Mouse (Mus musculus): ENCODE measurements around the gene Prr14l. TPM values are rescaled to one million over a fixed set of nuclear protein-coding genes. Genes with fewer than 3 reads are reported as not detected.
"Not testable (repeated sequence)": the region's sequence is repeated elsewhere in the genome, so short reads cannot be mapped to it uniquely, and the experiment has no call there.

Gene Prr14l
- total RNA-seq, 2 experiments from 2014 or later: 27.4 to 37.6 TPM

GRCm38 (mm10) chr5:32815396-32815795 is 38.7 kb downstream of the Prr14l start:
- ATAC-seq (replicated peaks; ENCODE audit: poor library complexity): no peak

- ATAC-seq (replicated peaks; ENCODE audit: poor library complexity): not testable (repeated sequence)
Observed at GRCm38 (mm10) chr5:32786454-32786853, 67.6 kb downstream of the Prr14l start.

GRCm38 (mm10) chr5:32785313-32785915 is 68.6 kb downstream of the Prr14l start, which contains the start of gene Pisd:
Gene Pisd, minus strand, starts transcription at chr5:32785646.
- peak; percentile 98 for ATAC-seq (replicated peaks; ENCODE audit: poor library complexity)

DNA sequence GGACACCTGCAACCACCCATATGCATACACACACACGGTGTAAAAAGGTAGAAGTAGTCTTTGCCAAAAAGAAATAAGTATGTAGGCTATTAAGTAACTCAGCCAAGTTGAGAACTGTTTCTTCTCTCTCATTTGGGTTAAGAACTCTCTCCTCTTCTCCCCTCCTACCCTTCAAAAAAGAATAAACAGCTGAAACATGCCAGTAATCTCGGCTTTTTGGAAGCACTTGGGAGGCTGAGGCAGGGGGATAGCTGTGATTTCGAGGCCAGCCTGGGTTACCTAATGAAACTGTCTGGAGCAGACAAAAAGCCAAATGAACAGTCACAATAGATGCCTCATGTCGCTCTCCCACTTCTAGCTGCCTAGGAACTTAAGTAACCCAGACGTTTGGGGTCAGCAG is 69.3 kb downstream of the Prr14l start:
- ATAC-seq (replicated peaks; ENCODE audit: poor library complexity): no peak

DNA sequence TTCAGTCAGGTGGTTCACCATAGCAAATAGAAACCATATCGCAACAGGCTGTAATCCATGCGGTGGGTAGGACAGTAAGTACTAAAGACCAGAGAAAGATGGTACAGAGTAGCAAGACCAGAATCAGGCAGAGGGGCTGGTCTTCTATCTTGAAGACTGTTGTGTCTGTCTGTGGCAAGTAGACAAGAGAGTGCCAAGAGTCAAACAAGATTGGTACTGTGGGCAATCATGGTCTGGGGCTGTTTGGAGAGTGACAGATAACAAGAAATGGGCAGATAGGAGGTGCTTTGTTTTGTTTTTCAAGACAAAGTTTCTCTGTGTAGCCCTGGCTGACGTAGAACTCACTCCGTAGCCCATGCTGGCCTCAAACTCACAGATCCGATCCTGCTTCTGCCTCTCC is 72.5 kb downstream of the Prr14l start:
- peak; percentile 62 for ATAC-seq (replicated peaks; ENCODE audit: poor library complexity)

DNA sequence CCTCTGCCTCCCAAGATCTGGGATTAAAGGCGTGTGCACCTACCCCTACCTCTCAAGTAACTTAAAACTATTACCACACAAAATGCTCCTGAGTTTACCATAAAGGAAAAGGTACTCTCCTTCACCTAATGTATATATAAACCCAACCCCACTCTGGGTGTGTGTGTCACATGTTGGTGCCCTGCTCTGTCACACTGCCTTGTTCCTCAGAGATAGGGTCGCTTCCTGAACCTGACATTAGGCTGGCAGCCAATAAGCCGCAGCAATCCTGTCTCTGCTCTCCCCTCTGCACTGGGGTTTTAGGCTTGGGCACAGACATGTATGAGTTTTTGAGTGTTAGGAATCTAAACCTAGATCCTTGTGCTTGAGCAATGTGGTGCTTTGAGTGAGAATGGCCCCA is 75.9 kb downstream of the Prr14l start:
- peak; percentile 56 for ATAC-seq (replicated peaks; ENCODE audit: poor library complexity)

DNA sequence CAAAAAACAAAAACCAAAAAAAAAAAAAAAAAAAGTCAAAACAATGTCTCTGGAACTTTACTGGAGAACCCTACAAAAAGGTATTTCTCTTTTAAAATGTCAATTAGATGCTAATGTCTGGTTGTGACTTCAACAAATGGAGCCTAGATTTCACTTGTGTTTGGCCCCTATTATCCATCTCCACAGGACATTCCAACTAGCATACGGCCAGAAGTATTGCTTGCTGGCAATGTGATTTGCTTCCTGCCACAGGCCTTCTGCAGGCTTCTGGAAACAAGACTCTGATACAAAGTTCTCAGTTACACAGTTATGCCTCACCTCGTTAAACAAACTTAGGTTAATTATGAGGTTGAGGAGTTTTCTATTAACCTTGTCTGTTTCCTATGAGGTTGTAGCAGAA is 81.7 kb downstream of the Prr14l start:
- no peak for ATAC-seq (replicated peaks; ENCODE audit: poor library complexity)

- ATAC-seq (replicated peaks; ENCODE audit: poor library complexity): no peak
Observed at GRCm38 (mm10) chr5:32767636-32768373, 86.3 kb downstream of the Prr14l start.

- ATAC-seq (replicated peaks; ENCODE audit: poor library complexity): no peak
Observed at GRCm38 (mm10) chr5:32767004-32767403, 87.1 kb downstream of the Prr14l start.

DNA sequence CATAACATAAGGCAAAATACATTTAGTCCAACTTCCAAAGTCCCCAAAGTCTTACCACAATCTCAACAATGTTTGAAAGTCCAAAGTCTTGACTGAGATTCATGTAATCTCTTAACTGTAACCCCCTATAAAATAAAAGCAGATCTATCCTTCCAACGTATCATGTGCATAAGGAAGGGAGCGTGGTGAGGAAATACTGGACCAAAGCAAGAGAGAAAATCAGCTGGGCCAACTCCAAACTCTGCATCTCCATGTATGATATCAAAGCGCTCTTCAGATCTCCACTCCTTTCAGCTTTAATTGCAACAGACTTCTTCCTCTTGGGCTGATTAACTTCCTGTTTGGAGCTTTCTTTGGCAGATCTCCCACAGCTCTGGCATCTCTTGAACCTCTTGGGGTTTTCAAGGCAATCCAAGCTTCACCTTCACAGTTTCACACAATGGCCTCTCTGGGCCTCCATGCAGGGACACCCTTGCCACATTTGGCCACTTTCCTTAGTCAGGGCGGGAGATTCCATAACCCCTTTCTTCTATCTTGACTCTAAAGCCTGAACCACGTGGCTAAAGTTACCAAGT is 92.4 kb downstream of the Prr14l start:
- ATAC-seq (replicated peaks; ENCODE audit: poor library complexity): peak; percentile 63

DNA sequence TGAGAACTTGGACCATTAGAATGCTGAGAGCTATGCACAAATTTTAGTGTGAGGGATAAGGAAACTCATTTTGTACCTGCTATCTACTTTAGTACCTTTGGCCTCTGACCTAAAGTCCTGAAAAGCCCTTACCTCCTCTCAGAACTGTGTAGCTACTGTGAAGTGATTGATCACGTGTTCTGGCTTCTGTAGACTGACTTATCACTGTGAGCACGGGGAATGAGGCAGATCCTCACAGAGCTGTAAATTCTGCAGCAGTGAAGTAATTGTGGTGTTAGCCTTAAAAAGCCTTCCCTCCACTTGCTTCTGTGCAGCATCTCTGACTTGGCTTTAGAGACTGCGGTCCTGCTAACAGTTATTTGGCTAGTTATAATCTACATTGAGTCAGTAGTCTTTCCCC is 93.3 kb downstream of the Prr14l start:
- no peak for ATAC-seq (replicated peaks; ENCODE audit: poor library complexity)

DNA sequence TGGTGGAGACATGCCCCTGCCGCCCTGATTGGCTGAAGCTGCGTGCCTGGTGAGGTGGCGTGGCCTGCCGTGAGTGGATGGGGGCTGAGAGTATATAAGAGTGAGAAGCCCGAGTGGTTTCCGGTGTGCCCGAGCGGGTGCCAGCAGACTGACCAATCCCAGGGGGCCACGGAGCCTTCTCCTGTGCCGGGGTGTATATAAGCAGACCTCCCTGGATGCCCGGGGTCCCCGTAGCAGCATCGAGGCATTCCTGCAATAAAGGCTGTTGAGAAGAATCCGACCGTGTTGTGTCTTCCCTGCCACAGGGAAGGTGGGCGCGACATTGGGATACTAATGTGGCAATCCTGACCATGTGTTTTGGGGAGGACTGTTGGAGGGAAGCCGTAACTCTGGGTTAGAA is 93.7 kb downstream of the Prr14l start:
- not testable (repeated sequence) for ATAC-seq (replicated peaks; ENCODE audit: poor library complexity)

- 0 out of 2 replicates have a peak, but pooled peaks have one; percentile 26 for ATAC-seq (replicated peaks; ENCODE audit: poor library complexity)
Observed at GRCm38 (mm10) chr5:32759662-32760061, 94.4 kb downstream of the Prr14l start.

GRCm38 (mm10) chr5:32756141-32756540 is 97.9 kb downstream of the Prr14l start:
- no peak for ATAC-seq (replicated peaks; ENCODE audit: poor library complexity)

GRCm38 (mm10) chr5:32751736-32752135 is 102.3 kb downstream of the Prr14l start:
- no peak for ATAC-seq (replicated peaks; ENCODE audit: poor library complexity)

DNA sequence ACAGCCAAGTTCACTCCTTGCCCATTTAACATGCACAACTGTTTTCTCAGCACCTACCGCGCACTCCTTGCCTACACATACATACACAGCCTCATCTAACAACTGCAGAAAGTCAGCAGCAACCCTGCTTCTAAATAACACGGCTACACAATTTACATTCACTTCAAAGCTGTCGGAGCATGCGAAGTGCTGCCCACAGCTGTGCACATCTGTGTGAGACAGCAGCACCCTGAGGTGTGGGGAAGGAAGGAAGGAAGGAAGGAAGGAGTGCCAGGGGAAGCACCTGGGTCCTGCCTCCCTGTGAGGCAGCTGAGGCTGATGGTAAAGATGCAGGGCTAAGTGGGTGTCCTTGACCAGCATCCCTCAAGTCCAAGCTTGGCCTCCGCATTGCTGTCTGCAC is 105.1 kb downstream of the Prr14l start:
- ATAC-seq (replicated peaks; ENCODE audit: poor library complexity): no peak

- peak; percentile 58 for ATAC-seq (replicated peaks; ENCODE audit: poor library complexity)
Observed at GRCm38 (mm10) chr5:32747650-32748375, 106.2 kb downstream of the Prr14l start.

GRCm38 (mm10) chr5:32745705-32746655 is 108.1 kb downstream of the Prr14l start:
- peak; percentile 79 for ATAC-seq (replicated peaks; ENCODE audit: poor library complexity)

DNA sequence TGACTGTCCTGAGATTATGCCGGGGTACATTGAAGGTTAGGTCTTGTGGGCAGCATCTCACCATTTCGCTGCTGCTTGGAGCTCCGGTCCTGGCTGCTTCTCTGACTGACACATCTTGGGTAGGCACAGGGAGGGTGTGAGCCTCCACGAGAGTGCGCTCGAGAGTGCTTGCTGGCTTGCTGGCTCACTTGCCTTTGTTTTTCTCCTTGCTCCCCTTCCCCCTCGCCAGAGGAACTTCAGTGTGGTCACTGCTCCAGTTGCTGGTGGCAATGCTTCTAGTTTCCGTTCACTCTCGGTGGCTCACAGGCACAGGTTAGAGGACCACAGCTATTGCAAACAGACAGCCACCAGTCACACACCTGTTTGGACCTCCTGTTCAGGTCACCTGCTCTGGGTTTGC is 111.9 kb downstream of the Prr14l start:
- ATAC-seq (replicated peaks; ENCODE audit: poor library complexity): 0 out of 2 replicates have a peak, but pooled peaks have one; percentile 15

DNA sequence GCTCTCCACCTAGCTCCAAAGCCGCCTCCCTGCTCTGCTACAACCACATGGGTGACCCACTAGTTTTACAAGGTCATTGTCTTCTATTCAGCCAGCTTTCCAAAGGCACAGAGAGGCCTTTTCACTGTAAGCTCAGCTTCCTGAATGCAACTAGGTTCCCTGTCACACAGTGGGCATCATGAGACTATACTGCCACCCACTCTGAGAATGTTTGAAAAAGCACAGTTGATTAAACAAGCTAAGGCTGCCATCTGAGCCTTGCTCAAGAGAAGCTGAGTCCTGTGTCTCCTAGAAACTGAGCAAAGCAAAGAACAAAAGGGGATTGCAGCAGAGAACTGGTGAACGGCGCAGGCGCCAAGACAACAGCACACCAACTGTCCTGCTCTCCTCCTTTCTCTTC is 112.7 kb downstream of the Prr14l start:
- ATAC-seq (replicated peaks; ENCODE audit: poor library complexity): peak; percentile 53

Measured in megakaryocyte progenitor cell, adult 5-6 weeks (primary cell).